Mouse (Mus musculus): Measurements from ENCODE around the gene Ttll2. TPM values are rescaled to one million over a fixed set of nuclear protein-coding genes. Genes with fewer than 3 reads are reported as not detected.

Gene Ttll2
- polyA plus RNA-seq (2014; fragmentation: Illumina TruSeq; extraction: RNeasy Lipid Tissue Mini Kit (QIAGEN cat#74804); ENCODE audit: low read depth, low replicate concordance) = 11.7 TPM

DNA sequence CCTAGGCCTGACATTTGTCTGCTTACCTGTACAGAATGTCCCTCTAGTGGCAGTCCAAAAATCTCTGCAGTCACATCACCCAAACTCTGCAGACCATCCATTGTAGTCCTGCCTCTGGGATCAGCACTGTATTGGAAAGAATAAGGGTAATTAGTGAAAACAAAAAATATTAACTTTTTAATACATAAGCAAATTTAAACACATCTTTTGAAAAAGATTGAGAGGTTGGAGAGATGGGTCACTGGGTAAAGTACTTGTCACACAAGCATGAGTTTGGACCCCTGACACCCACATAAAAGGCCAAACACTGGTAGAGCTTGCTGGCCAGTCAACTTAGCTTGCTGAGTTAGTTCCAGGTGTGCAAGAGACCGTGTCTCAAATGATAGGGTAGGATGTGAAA, at the start of gene Ttll2:
Ttll2 (minus strand) TSS at position 101 of the 400 bp plus-strand sequence.

GRCm38 (mm10) chr17:7385364-7385763, 32.9 kb upstream of the Ttll2 start, which contains the start of gene Unc93a2:
Gene Unc93a2 (minus strand): TSS chr17:7385464.

GRCm38 (mm10) chr17:7371879-7372278, 19.4 kb upstream of the Ttll2 start, which contains the start of gene Gm49630:
Gene Gm49630 (minus strand): TSS chr17:7371979.

DNA sequence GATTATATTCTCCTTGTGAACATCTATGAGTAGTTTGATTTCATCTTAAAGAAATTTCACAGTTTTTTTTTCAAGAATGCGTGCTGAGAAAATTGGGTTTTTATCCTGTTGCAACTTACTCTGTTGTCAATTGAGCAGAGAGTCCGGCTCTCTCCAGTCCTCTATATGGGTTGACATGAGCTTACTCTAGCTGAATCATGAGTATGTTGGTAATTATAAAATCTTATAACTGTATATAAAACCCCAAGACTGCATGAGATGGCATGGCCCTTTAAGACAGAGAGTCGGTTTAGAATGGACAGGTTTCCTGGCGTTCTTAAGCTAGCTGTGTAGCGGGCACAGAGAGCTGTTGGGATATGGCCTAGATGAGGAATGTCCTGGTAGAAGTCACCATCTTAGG, 28.1 kb downstream of the Ttll2 start, which contains the start of gene Tcp10a:
Tcp10a (plus strand) TSS at position 301 of the 400 bp plus-strand sequence.

Other genes with a start within 250 kb of the Ttll2 start
- 4.7 TPM for gene Rps6ka2, start 182.6 kb downstream of the Ttll2 start, polyA plus RNA-seq (2014; fragmentation: Illumina TruSeq; extraction: RNeasy Lipid Tissue Mini Kit (QIAGEN cat#74804); ENCODE audit: low read depth, low replicate concordance)
- 361 TPM for gene Tcp10a, start 28.1 kb downstream of the Ttll2 start, polyA plus RNA-seq (2014; fragmentation: Illumina TruSeq; extraction: RNeasy Lipid Tissue Mini Kit (QIAGEN cat#74804); ENCODE audit: low read depth, low replicate concordance)
- gene Gm49630, start 19.3 kb upstream of the Ttll2 start, polyA plus RNA-seq (2014; fragmentation: Illumina TruSeq; extraction: RNeasy Lipid Tissue Mini Kit (QIAGEN cat#74804); ENCODE audit: low read depth, low replicate concordance) = not detected
- 2.2 TPM for gene Unc93a2, start 32.8 kb upstream of the Ttll2 start, polyA plus RNA-seq (2014; fragmentation: Illumina TruSeq; extraction: RNeasy Lipid Tissue Mini Kit (QIAGEN cat#74804); ENCODE audit: low read depth, low replicate concordance)